Mouse (Mus musculus) 416B (cell line): ENCODE measurements around the gene Tspan5.

ENCODE experiments used
- DNase-seq: peaks from one replicate; pipeline ENCODE4 v3.0.0; 2011; ENCODE audit warnings: low read depth

Tspan5 gene

GRCm38 (mm10) chr3:138741649-138742565 is at the start of gene Tspan5:
Gene Tspan5, plus strand, starts transcription at chr3:138742195.
- DNase-seq, result peak; percentile 61

GRCm38 (mm10) chr3:138692302-138692701 is 49.7 kb upstream of the Tspan5 start:
- DNase-seq, result no peak

- DNase-seq, result no peak
Measured at GRCm38 (mm10) chr3:138703399-138703798, 38.6 kb upstream of the Tspan5 start.

- peak; percentile 60 for DNase-seq
Measured at GRCm38 (mm10) chr3:138704469-138704868, 37.5 kb upstream of the Tspan5 start.

GRCm38 (mm10) chr3:138705875-138706274 is 36.1 kb upstream of the Tspan5 start:
- DNase-seq, result no peak

- DNase-seq, result peak; percentile 53
Measured at GRCm38 (mm10) chr3:138709183-138709582, 32.8 kb upstream of the Tspan5 start.

- DNase-seq, result peak; percentile 90
Measured at GRCm38 (mm10) chr3:138711971-138712370, 30.0 kb upstream of the Tspan5 start.

GRCm38 (mm10) chr3:138712452-138713140 is 29.4 kb upstream of the Tspan5 start:
- DNase-seq, result peak; percentile 16

GRCm38 (mm10) chr3:138713141-138713540 is 28.9 kb upstream of the Tspan5 start:
- DNase-seq, result no peak

- DNase-seq, result no peak
Measured at GRCm38 (mm10) chr3:138714788-138715187, 27.2 kb upstream of the Tspan5 start.

- no peak for DNase-seq
Measured at GRCm38 (mm10) chr3:138715212-138715611, 26.8 kb upstream of the Tspan5 start.

GRCm38 (mm10) chr3:138717040-138717439 is 25.0 kb upstream of the Tspan5 start:
- no peak for DNase-seq

- no peak for DNase-seq
Measured at GRCm38 (mm10) chr3:138722152-138722551, 19.8 kb upstream of the Tspan5 start.

GRCm38 (mm10) chr3:138727571-138727970 is 14.4 kb upstream of the Tspan5 start:
- DNase-seq, result no peak

- no peak for DNase-seq
Measured at GRCm38 (mm10) chr3:138728840-138729239, 13.2 kb upstream of the Tspan5 start.

GRCm38 (mm10) chr3:138730812-138731211 is 11.2 kb upstream of the Tspan5 start:
- peak; percentile 23 for DNase-seq

- no peak for DNase-seq
Measured at GRCm38 (mm10) chr3:138735760-138736159, 6.2 kb upstream of the Tspan5 start.

GRCm38 (mm10) chr3:138739150-138739700 is 2.8 kb upstream of the Tspan5 start:
- DNase-seq, result no peak

GRCm38 (mm10) chr3:138740291-138740690 is 1.7 kb upstream of the Tspan5 start:
- DNase-seq, result peak; percentile 71

- DNase-seq, result peak; percentile 89
Measured at GRCm38 (mm10) chr3:138740843-138741540, 1.0 kb upstream of the Tspan5 start.

- DNase-seq, result no peak
Measured at GRCm38 (mm10) chr3:138742566-138742930, 553 bp downstream of the Tspan5 start.

GRCm38 (mm10) chr3:138743061-138743671 is 1.2 kb downstream of the Tspan5 start:
- peak; percentile 86 for DNase-seq
